Mouse (Mus musculus) forebrain, embryonic 10.5 days (tissue): ENCODE data around the gene Taar4. TPM values are rescaled to one million over a fixed set of nuclear protein-coding genes. Genes with fewer than 3 reads are reported as not detected.

Source experiments
- polyA plus RNA-seq: library from polyadenylated mRNA; unstranded; fragments of >200 nt; fragmentation: Nextera tagmentation; extraction: Ambion mirVana; gene quantifications from 2 replicates; pipeline ENCODE4 v1.2.1, GENCODE M21; 2016

The Taar4 gene
- polyA plus RNA-seq, 1 experiment from 2014 or later: not detected

Other genes starting within 250 kb of the Taar4 start
- gene Rps12, start 173.2 kb upstream of the Taar4 start, polyA plus RNA-seq: 153 and 161 TPM in 2 replicates
- 10.6 and 12.4 TPM in 2 replicates for gene Slc18b1, start 163.5 kb upstream of the Taar4 start, polyA plus RNA-seq
- not detected in 2 replicates for gene Vnn3, start 109.0 kb upstream of the Taar4 start, polyA plus RNA-seq
- gene Vnn1, start 65.8 kb upstream of the Taar4 start, polyA plus RNA-seq: 1.2 and 1.9 TPM in 2 replicates
- gene Taar1, start 40.1 kb upstream of the Taar4 start, polyA plus RNA-seq: not detected in 2 replicates
- gene Taar2, start 21.9 kb upstream of the Taar4 start, polyA plus RNA-seq: not detected in 2 replicates
- not detected in 2 replicates for gene Taar3, start 10.9 kb upstream of the Taar4 start, polyA plus RNA-seq
- not detected in 2 replicates for gene Taar5, start 10.2 kb downstream of the Taar4 start, polyA plus RNA-seq
- gene Taar6, start 25.2 kb downstream of the Taar4 start, polyA plus RNA-seq: not detected in 2 replicates
- not detected in 2 replicates for gene Taar7a, start 33.0 kb downstream of the Taar4 start, polyA plus RNA-seq
- gene Taar7b, start 39.4 kb downstream of the Taar4 start, polyA plus RNA-seq: not detected in 2 replicates
- gene Taar7d, start 66.7 kb downstream of the Taar4 start, polyA plus RNA-seq: not detected in 2 replicates
- gene Taar7e, start 77.1 kb downstream of the Taar4 start, polyA plus RNA-seq: not detected in 2 replicates
- not detected in 2 replicates for gene Taar7f, start 89.0 kb downstream of the Taar4 start, polyA plus RNA-seq
- not detected in 2 replicates for gene Taar8a, start 116.0 kb downstream of the Taar4 start, polyA plus RNA-seq
- gene Taar8b, start 131.8 kb downstream of the Taar4 start, polyA plus RNA-seq: not detected in 2 replicates
- not detected in 2 replicates for gene Taar8c, start 141.4 kb downstream of the Taar4 start, polyA plus RNA-seq
- gene Taar9, start 149.0 kb downstream of the Taar4 start, polyA plus RNA-seq: 0.19 TPM in 1 of 2 replicates, not detected in the other
- 42.3 and 42.5 TPM in 2 replicates for gene Stx7, start 188.8 kb downstream of the Taar4 start, polyA plus RNA-seq